Mouse (Mus musculus): ENCODE measurements around the gene Lsg1. TPM values are rescaled to one million over a fixed set of nuclear protein-coding genes. Genes with fewer than 3 reads are reported as not detected.

The Lsg1 gene
- polyA plus RNA-seq, 1 experiment from 2014 or later, result 55.1 TPM

GRCm38 (mm10) chr16:30531761-30532406 is 55.5 kb downstream of the Lsg1 start:
- Histone ChIP-seq H3K36me3 (ENCODE audit: control insufficient read depth, insufficient read depth, low read length) (no peaks in the 10 kb centered on the region; the same call in 1 of the 2 replicates), H3K4me3 (ENCODE audit: low read length) (no peak overlapping the region), H3K4me2 (ENCODE audit: low read depth, low read length) (peak overlapping the region; percentile 14; the same call in 1 of the 2 replicates), H3K27me3 (ENCODE audit: control insufficient read depth, insufficient read depth, low read depth, low read length) (no peaks in the 10 kb centered on the region), H3K9me3 (ENCODE audit: control insufficient read depth, low read length) (no peaks in the 10 kb centered on the region), H3K9ac (ENCODE audit: low read length) (no peak overlapping the region), H3K27ac (ENCODE audit: low read length) (no peak overlapping the region), H3K4me1 (replicated peaks; ENCODE audit: control insufficient read depth, insufficient read depth, low read length) (peaks cover 3% of the 10 kb centered on the region; the same call in 1 of the 2 replicates)
- WGBS, result 33% methylated on average over 20 of the region's 20 CpGs
- peak; percentile 41; the same call in 1 of the 2 replicates for ATAC-seq (ENCODE audit: low read depth)

- peaks cover 1% of the 10 kb centered on the region; the same call in 1 of the 2 replicates for H3K4me1 ChIP-seq (replicated peaks; ENCODE audit: control insufficient read depth, insufficient read depth, low read length)
- H3K4me2 ChIP-seq (ENCODE audit: low read depth, low read length), result no peak overlapping the region
- H3K36me3 ChIP-seq (ENCODE audit: control insufficient read depth, insufficient read depth, low read length), result no peaks in the 10 kb centered on the region; the same call in 1 of the 2 replicates
- H3K27ac ChIP-seq (ENCODE audit: low read length), result no peak overlapping the region
- H3K27me3 ChIP-seq (ENCODE audit: control insufficient read depth, insufficient read depth, low read depth, low read length), result no peaks in the 10 kb centered on the region
- WGBS, result 43% methylated on average over 4 of the region's 4 CpGs
- H3K9me3 ChIP-seq (ENCODE audit: control insufficient read depth, low read length), result no peaks in the 10 kb centered on the region
- no peak for ATAC-seq (ENCODE audit: low read depth)
- no peak overlapping the region for H3K4me3 ChIP-seq (ENCODE audit: low read length)
- H3K9ac ChIP-seq (ENCODE audit: low read length), result no peak overlapping the region
These were observed 56.6 kb downstream of the Lsg1 start for GRCm38 (mm10) chr16:30530815-30531214.

GRCm38 (mm10) chr16:30528386-30528785 is 59.0 kb downstream of the Lsg1 start:
- Histone ChIP-seq H3K4me2 (ENCODE audit: low read depth, low read length) (no peak overlapping the region), H3K4me1 (replicated peaks; ENCODE audit: control insufficient read depth, insufficient read depth, low read length) (no peaks in the 10 kb centered on the region), H3K9me3 (ENCODE audit: control insufficient read depth, low read length) (no peaks in the 10 kb centered on the region), H3K27ac (ENCODE audit: low read length) (no peak overlapping the region), H3K36me3 (ENCODE audit: control insufficient read depth, insufficient read depth, low read length) (no peaks in the 10 kb centered on the region; the same call in 1 of the 2 replicates), H3K9ac (ENCODE audit: low read length) (no peak overlapping the region), H3K4me3 (ENCODE audit: low read length) (no peak overlapping the region), H3K27me3 (ENCODE audit: control insufficient read depth, insufficient read depth, low read depth, low read length) (no peaks in the 10 kb centered on the region)
- WGBS, result 78% methylated on average over 8 of the region's 8 CpGs
- no peak for ATAC-seq (ENCODE audit: low read depth)

GRCm38 (mm10) chr16:30527889-30528288 is 59.5 kb downstream of the Lsg1 start:
- H3K27me3 ChIP-seq (ENCODE audit: control insufficient read depth, insufficient read depth, low read depth, low read length), result no peaks in the 10 kb centered on the region
- no peak for ATAC-seq (ENCODE audit: low read depth)
- no peaks in the 10 kb centered on the region; the same call in 1 of the 2 replicates for H3K36me3 ChIP-seq (ENCODE audit: control insufficient read depth, insufficient read depth, low read length)
- no peaks in the 10 kb centered on the region for H3K4me1 ChIP-seq (replicated peaks; ENCODE audit: control insufficient read depth, insufficient read depth, low read length)
- no peak overlapping the region for H3K4me3 ChIP-seq (ENCODE audit: low read length)
- 75% methylated on average over 2 of the region's 2 CpGs for WGBS
- H3K27ac ChIP-seq (ENCODE audit: low read length), result no peak overlapping the region
- H3K9ac ChIP-seq (ENCODE audit: low read length), result no peak overlapping the region
- H3K9me3 ChIP-seq (ENCODE audit: control insufficient read depth, low read length), result no peaks in the 10 kb centered on the region
- H3K4me2 ChIP-seq (ENCODE audit: low read depth, low read length), result no peak overlapping the region

GRCm38 (mm10) chr16:30525756-30526155 is 61.6 kb downstream of the Lsg1 start:
- H3K4me1 ChIP-seq (replicated peaks; ENCODE audit: control insufficient read depth, insufficient read depth, low read length), result no peaks in the 10 kb centered on the region
- no peak overlapping the region for H3K4me3 ChIP-seq (ENCODE audit: low read length)
- H3K9ac ChIP-seq (ENCODE audit: low read length), result no peak overlapping the region
- no peaks in the 10 kb centered on the region for H3K9me3 ChIP-seq (ENCODE audit: control insufficient read depth, low read length)
- no peak overlapping the region for H3K4me2 ChIP-seq (ENCODE audit: low read depth, low read length)
- no peaks in the 10 kb centered on the region for H3K27me3 ChIP-seq (ENCODE audit: control insufficient read depth, insufficient read depth, low read depth, low read length)
- H3K36me3 ChIP-seq (ENCODE audit: control insufficient read depth, insufficient read depth, low read length), result no peaks in the 10 kb centered on the region; the same call in 1 of the 2 replicates
- H3K27ac ChIP-seq (ENCODE audit: low read length), result no peak overlapping the region
- WGBS, result 71% methylated on average over 14 of the region's 14 CpGs
- no peak for ATAC-seq (ENCODE audit: low read depth)

- H3K4me3 ChIP-seq (ENCODE audit: low read length), result no peak overlapping the region
- H3K9me3 ChIP-seq (ENCODE audit: control insufficient read depth, low read length), result no peaks in the 10 kb centered on the region
- 91% methylated on average over 6 of the region's 6 CpGs for WGBS
- no peak overlapping the region for H3K27ac ChIP-seq (ENCODE audit: low read length)
- ATAC-seq (ENCODE audit: low read depth), result no peak
- no peak overlapping the region for H3K4me2 ChIP-seq (ENCODE audit: low read depth, low read length)
- H3K4me1 ChIP-seq (replicated peaks; ENCODE audit: control insufficient read depth, insufficient read depth, low read length), result no peaks in the 10 kb centered on the region
- no peaks in the 10 kb centered on the region for H3K27me3 ChIP-seq (ENCODE audit: control insufficient read depth, insufficient read depth, low read depth, low read length)
- H3K36me3 ChIP-seq (ENCODE audit: control insufficient read depth, insufficient read depth, low read length), result no peaks in the 10 kb centered on the region; the same call in 1 of the 2 replicates
- H3K9ac ChIP-seq (ENCODE audit: low read length), result no peak overlapping the region
These were observed 62.9 kb downstream of the Lsg1 start for GRCm38 (mm10) chr16:30524481-30524880.

GRCm38 (mm10) chr16:30522253-30522940 is 65.0 kb downstream of the Lsg1 start:
- H3K4me2 ChIP-seq (ENCODE audit: low read depth, low read length), result no peak overlapping the region
- ATAC-seq (ENCODE audit: low read depth), result no peak
- peaks cover 9% of the 10 kb centered on the region; the same call in 1 of the 2 replicates for H3K4me1 ChIP-seq (replicated peaks; ENCODE audit: control insufficient read depth, insufficient read depth, low read length)
- H3K36me3 ChIP-seq (ENCODE audit: control insufficient read depth, insufficient read depth, low read length), result no peaks in the 10 kb centered on the region
- H3K27me3 ChIP-seq (ENCODE audit: control insufficient read depth, insufficient read depth, low read depth, low read length), result no peaks in the 10 kb centered on the region
- no peaks in the 10 kb centered on the region for H3K9me3 ChIP-seq (ENCODE audit: control insufficient read depth, low read length)
- H3K4me3 ChIP-seq (ENCODE audit: low read length), result no peak overlapping the region
- no peak overlapping the region for H3K9ac ChIP-seq (ENCODE audit: low read length)
- WGBS, result 76% methylated on average over 10 of the region's 10 CpGs
- H3K27ac ChIP-seq (ENCODE audit: low read length), result no peak overlapping the region

GRCm38 (mm10) chr16:30521147-30521546 is 66.2 kb downstream of the Lsg1 start:
- Histone ChIP-seq H3K27ac (ENCODE audit: low read length) (no peak overlapping the region), H3K4me2 (ENCODE audit: low read depth, low read length) (no peak overlapping the region), H3K4me1 (replicated peaks; ENCODE audit: control insufficient read depth, insufficient read depth, low read length) (peaks cover 9% of the 10 kb centered on the region; the same call in 1 of the 2 replicates), H3K9me3 (ENCODE audit: control insufficient read depth, low read length) (no peaks in the 10 kb centered on the region), H3K9ac (ENCODE audit: low read length) (no peak overlapping the region), H3K36me3 (ENCODE audit: control insufficient read depth, insufficient read depth, low read length) (no peaks in the 10 kb centered on the region), H3K27me3 (ENCODE audit: control insufficient read depth, insufficient read depth, low read depth, low read length) (no peaks in the 10 kb centered on the region), H3K4me3 (ENCODE audit: low read length) (no peak overlapping the region)
- ATAC-seq (ENCODE audit: low read depth), result no peak
- WGBS, result 57% methylated on average over 3 of the region's 3 CpGs

- H3K9ac ChIP-seq (ENCODE audit: low read length), result no peak overlapping the region
- no peak overlapping the region for H3K27ac ChIP-seq (ENCODE audit: low read length)
- H3K4me2 ChIP-seq (ENCODE audit: low read depth, low read length), result peak overlapping the region; percentile 48
- ATAC-seq (ENCODE audit: low read depth), result peak; percentile 58; the same call in 1 of the 2 replicates
- H3K36me3 ChIP-seq (ENCODE audit: control insufficient read depth, insufficient read depth, low read length), result no peaks in the 10 kb centered on the region
- H3K27me3 ChIP-seq (ENCODE audit: control insufficient read depth, insufficient read depth, low read depth, low read length), result no peaks in the 10 kb centered on the region
- peaks cover 9% of the 10 kb centered on the region; the same call in 1 of the 2 replicates for H3K4me1 ChIP-seq (replicated peaks; ENCODE audit: control insufficient read depth, insufficient read depth, low read length)
- peak overlapping the region; percentile 38 for H3K4me3 ChIP-seq (ENCODE audit: low read length)
- 11% methylated on average over 9 of the region's 9 CpGs for WGBS
- no peaks in the 10 kb centered on the region; the same call in 1 of the 2 replicates for H3K9me3 ChIP-seq (ENCODE audit: control insufficient read depth, low read length)
These were observed 67.0 kb downstream of the Lsg1 start for GRCm38 (mm10) chr16:30520361-30520823.
